Mouse (Mus musculus) G1E (cell line): Measurements from ENCODE around the gene Zfp184.

Experiments
- CTCF ChIP-seq: IDR thresholded peaks from 2 replicates; pipeline ENCODE4 v1.5.1; 2012; ENCODE audit warnings: low read depth, low read length, inconsistent platforms, mixed read lengths
- TAL1 ChIP-seq: conservative IDR thresholded peaks from 2 replicates; pipeline ENCODE4 v1.6.1; 2012; ENCODE audit warnings: low read depth, low read length, inconsistent platforms, mixed read lengths

- no peak for TF ChIP-seq CTCF
- TF ChIP-seq TAL1: no peak
These were observed 51.9 kb downstream of the Zfp184 start for GRCm38 (mm10) chr13:21996840-21997185.
